Mouse (Mus musculus): ENCODE results near the gene Lgals3.

DNA sequence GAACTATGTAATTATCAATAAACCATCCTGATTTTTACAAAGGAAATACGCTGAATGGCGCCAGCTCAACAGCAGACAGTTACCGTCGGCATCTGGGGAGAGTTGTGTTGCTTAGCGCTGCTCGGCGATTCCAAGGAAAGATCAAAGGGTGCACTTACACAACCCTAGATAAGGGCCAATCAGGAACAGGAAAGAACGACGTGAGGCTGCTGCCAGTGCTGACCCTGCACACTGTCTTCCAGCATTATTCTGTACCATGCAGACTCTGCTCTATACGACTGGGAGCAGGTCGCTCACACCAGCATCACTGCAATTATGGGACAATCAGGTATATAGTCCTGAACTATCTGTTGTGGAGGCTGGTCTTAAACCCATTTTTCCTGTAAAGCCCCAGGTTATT, 18.6 kb downstream of the Lgals3 start:
- TF ChIP-seq CTCF (IDR thresholded peaks at IDR 0.05; ENCODE audit: borderline replicate concordance, extremely low read depth, insufficient read depth, insufficient read length), result no peak
- no peak for TF ChIP-seq POLR2A (IDR thresholded peaks at IDR 0.05; ENCODE audit: borderline replicate concordance, extremely low read depth, insufficient read depth, insufficient read length, poor library complexity, severe bottlenecking)

Measured in brain, embryonic 14.5 days (tissue).